Mouse (Mus musculus): Measurements from ENCODE around the gene Tacc2.
A peak's percentile ranks its signal among the peaks of the same experiment; 100 is the strongest.

Tacc2 gene

DNA sequence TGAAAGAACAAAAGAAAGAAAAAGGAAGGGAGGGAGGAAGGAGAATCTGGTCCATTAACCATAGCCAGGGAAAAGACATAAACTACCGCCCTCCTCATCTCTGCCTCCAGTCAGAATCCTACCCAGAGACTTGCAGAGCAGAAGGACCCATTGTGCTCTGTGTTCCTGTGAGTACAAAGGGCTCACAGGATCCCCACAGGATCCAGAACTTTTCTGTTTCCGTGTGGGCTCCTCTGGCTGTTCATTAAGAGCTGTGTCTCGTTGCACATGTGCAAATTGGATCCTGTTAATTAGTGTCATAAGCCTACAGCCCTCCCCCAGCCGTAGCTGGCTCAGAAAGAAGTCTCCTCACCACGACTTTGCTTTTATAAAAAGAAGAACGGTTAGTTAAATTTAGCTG, 155.7 kb downstream of the Tacc2 start:
- DNase-seq, result peak; percentile 86

DNA sequence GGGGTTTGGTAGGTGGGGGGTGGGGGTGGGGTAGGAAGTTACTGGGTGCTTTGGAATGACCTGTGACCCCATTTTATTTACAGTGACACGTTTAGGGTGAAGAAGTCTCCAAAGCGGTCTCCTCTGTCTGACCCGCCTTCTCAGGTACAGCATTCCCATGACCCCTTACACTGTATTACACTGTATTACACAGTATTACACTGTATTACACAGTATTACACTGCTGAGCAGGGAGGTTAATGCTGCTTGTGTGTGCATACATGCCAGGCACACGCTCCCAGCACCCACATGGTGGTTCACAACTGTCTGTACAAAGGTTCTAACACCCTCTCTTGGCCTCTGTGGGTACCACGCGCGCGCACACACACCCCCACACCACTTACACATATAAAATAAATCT, 156.2 kb downstream of the Tacc2 start:
- DNase-seq, result no peak

DNA sequence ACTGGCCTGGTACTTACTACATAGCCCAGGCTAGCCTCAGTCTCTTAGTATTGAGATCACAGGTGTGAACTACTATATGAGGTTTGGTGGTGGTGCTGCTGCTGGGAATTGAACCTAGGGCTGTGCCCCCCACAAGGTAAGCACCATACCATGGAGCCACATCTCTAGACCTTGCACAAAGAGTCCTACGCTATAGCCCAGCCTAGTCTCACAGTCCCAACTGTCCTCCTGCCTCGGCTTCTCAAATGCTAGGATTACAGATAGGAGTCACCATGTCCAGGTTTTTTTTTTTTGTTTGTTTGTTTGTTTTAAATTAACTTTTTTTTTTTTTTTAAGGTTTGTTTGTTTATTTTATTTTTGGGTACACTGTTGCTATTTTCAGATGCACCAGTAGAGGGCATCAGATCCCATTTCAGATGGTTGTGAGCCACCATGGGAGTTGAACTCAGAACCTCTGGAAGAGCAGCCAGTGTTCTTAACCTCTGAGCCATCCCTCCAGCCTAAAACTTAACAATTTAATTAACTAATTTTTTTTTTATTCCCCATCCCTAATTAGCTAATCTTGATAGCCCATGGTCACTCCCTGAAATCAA, 157.1 kb downstream of the Tacc2 start:
- DNase-seq, result no peak

DNA sequence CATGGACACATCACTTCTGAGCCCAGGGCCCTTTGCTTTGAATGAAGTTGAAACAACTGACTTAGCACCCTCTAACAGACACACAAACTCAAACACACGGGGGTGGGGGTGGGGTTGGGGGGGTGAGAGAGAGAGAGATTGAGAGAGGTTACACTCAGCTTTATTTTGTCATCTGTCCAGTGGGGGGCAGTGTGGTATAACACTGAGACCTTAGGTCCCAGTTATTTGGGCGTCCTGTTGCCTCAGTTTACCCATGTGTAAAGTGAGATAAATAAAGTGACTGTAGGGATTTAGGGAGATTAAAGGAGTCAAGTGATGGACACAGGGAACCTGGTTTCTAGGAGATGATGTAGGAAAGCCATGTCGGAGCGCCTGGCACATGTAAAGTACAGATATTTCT, 163.9 kb downstream of the Tacc2 start:
- DNase-seq, result no peak

DNA sequence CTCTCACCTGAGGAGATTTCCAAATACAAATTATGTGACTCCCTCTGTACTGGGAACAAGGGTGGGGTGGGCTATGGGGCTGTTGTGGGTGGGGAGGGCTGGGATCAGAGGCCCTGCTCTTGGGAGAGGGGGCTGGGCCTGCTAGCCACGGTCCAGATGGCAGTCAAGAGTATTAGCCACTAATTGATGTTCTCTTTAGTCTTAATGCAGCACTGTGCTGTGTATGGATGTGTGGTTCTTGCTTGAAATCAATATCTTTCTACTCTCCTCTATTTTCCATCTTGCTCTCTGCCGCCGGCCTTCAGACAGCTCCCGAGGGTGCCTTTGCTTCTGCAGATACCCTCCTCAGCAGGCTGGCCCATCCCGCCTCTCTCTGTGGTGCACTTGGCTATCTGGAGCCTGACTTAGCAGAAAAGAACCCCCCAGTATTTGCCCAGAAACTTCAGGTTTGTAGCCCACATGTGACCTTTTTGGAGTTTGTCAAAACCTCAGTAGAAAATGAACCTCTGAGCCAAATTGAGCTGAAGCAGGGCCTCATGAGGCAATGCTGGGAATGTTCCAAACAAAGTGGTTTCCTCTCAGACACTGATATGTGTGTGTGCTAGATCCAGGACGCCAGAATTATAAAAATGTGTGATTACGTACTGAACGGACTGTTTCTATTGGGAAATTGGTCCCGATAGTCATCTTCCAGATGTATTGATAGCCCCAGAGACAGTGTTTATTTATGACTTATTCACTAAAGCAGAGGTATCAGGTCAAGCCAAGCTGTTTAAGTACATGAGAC, 166.2 kb downstream of the Tacc2 start:
- DNase-seq, result no peak

DNA sequence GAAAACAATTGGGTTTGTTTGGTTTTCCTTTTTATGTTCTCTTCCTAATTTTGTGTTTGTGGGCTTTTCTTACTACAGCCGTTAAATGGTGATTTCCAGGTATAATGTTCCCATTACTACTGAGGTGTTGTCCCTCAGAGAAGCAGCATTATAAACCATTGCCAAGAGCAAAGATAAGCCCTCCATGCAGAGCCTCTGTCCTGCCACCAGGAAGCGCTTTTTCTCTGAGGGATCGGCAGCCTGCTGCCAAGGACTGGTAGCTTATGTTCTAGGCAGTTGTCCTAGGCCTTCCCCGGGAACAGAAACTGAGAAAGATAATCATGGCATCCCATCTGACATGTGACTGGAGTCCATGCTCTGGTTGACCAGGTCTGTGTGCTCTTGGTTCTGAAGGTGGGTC, 171.9 kb downstream of the Tacc2 start:
- DNase-seq, result no peak

DNA sequence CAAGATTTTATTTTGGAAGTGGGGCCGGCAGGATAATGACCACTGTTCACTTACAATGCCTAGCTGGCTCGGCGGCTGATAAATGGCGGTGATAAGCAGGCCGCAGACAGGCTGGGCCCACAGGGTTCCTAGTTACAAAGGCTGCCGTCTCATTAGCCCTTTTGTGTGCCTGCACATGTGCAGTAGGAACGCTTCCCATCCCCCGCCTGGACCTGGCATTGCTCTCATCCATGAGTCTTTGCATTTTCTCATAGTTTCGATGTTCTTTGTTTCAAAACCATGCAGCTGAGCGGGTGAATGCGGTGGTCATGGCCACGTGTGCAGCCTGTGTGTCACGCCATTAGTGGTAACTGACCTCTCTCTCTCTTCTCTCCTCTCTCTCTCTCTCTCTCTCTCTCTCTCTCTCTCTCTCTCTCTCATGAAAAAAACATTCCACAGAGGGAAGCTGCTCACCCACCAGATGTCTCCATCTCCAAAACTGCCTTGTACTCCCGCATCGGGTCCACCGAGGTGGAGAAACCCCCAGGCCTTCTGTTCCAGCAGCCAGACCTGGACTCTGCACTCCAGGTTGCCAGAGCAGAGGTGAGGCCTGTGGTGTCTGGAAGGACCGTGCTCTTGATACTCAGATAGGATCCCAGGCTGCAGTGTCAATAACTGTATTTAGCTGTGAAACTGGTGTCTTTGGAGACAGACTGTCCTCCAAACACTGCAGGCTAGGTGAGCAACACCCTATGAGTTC, 173.7 kb downstream of the Tacc2 start:
- no peak for DNase-seq

DNA sequence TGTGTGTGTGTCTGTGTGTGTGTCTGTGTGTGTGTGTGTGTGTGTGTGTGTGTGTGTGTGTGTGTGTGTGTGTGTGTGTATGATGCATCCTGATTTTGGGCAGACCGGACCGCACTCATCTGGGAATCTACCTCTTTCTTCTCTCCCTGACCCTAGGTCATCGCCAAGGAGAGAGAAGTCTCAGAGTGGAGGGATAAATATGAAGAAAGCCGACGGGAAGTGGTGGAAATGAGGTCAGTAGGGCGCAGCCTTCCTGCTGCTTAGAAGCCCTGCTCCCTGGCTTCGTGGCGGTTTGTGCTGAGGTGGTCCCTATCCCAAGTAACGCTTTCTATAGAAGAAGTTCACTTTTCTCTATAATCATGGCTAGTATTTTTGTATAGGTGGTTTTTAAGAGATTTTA, 174.4 kb downstream of the Tacc2 start:
- no peak for DNase-seq

DNA sequence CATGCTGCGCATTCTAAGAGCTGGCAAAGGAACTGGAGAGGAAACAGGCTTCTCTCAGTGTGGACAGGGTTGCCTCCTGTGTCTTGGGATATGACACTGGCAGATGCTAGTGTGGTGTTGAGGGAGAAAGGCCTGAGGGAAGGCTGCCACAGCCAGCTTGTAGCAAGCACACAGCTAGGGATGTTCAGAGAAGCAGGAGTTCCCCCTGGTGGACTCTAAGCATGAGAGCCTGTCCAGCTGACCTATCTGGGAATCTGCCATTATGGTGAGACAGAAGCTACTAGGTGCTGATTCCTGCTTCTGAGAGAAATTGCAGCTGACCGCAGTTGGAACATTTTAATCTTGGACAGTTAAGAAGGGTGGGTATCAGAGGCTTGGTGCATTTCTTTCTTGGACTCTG, 177.6 kb downstream of the Tacc2 start:
- no peak for DNase-seq

DNA sequence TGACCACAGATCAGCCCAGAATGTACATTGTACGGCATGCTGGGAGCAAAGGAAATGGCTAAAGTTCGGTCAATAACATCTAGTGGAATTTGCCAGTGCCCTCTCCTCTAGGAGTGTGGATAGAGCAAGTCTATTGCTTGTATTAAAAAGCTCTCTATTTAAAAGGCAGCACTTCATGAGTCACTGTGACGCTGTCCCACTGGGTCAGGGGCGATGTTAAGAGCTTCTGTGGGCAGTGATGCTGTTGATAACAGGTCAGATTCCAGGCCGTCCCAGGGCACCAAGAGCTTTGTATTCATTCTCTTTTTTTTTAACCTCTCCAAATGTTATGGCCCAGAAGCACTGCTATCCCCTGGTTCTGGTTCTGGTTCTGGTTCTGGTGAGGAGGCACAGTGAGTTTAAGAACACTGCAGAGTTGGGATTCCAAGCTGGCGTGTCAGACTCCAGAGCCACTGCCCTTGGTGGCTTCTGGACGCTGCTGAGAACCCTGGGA, 179.2 kb downstream of the Tacc2 start:
- DNase-seq, result no peak

DNA sequence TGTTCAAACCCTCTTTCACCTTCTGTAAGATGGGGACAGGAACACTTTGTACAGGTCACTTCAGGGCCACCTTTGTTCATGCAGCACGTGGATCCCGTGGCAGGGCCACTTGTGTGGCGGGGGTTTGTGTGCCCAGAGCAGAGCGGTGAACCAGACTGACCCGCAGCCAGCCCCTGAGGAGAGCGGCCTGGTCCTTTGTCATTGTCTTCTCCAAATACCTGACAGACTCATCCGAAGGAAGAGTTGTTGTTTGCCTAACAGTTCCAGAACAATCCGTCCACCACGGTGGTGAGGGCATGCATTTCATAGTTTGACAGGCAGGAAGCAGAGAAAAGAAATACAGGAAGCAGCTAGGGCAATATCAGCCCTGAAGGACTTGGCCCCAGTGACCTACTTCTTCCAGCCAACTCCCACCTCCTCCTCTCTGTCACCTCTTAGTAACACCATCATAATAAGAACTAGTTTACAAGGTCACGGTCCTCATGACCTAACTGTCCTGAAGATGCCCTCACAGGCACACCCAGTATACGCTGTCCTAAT, 180.2 kb downstream of the Tacc2 start:
- no peak for DNase-seq

DNA sequence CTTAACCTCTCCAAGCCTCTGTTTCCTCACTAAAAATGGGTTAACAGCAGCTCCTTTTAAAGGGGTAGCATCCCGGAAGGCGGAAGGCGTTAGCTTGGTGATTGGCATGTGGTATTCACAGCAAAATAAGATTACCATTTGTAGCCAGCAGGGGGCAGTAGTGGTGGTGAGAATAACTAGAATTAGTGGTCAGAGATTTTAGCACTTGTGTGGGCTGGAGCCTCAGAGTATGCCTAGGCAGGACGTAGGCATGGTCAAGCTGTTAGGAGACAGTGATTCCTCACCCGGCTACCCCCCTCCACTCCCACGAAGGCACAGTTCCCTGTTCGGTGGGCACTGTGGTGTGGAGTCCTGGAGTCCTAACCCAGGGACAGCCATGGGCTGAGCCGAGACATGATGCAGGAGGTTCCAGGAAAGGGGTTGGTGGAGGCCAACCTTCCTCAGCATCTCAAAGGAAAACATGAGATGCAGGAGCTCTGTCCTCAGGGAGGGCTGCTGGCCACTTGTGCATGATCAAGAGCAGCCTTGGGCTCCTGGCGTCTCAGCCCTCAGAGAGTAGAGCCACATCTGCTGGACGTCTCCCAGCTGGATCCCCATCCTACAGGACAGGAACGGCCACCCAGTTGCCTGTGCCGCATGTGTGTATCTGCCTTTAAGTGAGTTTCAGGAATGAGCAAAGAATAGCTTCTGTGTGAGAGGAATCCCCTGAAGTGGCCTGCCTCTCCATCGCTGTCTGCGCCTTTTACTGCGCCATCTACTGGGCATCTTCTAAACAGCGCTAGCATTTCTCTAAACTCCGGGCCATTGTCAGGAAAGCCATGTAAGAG, 185.0 kb downstream of the Tacc2 start:
- DNase-seq, result peak; percentile 74

DNA sequence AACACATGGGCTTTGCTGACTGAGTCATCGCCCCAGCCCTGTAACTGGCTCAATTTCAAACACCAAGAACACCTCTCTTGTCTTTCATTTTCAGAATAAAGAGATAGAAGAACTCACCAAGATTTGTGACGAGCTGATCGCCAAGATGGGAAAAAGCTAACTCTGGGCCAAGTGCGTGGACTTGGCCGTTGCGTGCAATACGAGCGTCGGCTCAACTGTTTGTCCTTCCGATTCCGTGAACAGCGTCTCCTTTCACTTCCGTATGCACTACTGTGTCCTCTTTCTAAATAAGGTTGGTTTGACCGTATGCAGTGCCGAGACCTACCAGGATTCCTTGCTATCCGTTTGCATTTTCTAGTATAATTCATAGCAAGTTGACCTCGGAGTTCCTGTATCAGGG, 186.9 kb downstream of the Tacc2 start:
- DNase-seq, result no peak

DNA sequence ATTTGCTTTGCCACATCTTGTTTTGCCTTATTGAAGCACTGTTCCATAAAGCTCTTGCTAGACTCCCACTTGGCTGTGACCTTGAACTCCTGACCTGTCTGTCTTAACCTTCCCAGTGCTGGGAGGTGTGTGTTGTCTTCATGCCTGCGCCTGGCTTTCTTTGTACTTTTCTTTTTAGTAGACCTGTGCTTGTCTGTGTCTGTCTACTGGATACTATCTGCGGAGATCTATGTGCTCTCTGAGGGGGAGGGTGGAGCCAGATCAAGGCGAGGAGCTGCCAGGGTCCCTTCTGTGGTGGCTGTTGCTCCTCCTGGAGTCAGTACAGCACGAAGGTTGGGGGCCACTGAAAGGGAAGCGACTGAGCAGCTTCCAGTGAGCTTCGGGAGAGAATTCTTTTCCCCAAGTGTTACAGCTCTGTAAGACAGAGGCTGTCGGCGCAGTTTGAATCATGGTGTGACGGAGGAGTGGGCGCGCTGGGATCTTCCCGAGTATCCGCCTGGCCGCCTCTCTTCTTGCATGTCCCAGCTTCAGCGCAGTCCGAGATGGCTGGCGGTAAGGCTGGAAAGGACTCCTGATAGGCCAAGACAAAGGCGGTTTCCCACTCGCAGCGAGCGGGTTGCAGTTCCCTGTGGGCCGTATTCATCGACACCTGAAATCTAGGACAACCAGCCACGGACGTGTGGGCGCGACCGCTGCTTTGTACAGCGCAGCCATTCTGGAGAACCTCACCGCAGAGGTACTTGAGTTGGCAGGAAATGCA, 189.4 kb downstream of the Tacc2 start:
- no peak for DNase-seq

DNA sequence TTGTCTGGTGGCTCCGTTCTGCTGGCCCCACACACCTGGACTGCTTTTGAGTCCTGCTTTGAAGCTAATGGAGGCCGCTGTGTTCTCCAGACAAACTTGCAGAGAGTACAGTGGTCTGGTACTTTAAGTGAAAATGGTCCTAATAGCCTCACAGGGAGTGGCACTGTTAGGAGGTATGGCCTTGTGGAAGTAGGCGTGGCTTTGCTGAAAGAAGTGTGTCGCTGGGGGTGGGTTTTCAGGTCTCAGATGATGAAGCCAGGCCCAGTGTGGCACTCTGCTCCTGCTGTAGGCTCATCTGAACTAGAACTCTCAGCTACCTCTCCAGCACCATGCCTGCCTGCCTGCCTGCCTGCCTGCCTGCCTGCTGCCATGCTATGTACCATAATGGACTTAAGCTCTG, 190.9 kb downstream of the Tacc2 start:
- DNase-seq, result no peak

DNA sequence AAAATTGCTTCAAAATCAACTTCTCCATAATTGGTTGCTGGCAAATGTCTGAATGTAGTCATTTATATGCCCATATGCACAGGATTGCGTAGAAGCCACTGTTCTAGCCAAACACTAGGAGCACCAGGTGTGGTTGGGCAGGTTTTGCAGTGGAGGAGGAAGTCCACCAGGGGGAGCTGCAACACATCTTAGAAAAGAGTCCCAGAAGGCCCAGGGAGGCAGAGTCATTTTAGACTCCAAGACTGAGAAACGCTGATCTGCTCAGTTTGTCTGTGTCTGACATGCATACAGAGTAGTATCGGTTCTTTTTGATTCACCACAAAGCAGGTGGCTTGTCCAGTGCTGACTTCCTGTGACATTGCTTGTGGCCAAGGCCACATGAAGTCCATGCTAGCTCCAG, 193.5 kb downstream of the Tacc2 start:
- peak; percentile 89 for DNase-seq

DNA sequence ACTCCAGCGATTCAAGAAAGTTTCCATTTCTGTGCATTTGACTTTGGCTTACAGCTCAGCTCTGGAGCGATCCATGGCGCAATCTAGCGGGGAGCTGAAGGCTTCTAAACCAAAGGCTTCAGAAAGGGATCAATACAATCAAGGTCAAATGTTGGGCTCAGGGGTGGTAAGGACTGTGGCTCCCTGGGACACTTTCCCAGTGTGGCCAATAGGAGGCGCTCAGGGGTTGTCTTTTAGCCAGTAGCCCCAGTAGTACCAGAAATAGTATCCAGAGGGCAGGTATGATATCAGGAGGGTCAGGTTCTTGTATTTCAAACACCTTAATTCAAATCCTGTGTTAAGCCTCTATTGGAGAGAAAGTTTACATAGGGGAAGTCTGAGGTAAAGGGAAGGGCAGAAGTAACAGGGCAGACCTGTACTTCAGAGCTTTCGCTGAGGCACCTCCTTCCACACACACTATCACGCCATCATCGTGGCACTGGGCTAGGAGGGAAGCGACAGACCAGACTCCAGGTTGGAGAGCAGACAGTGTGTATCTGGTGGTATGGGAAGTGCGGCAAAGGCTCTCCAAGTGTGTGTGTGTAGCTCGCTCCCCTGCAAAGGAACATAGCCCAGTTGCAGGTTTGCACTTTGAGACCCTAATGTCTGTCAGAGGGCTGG, 196.1 kb downstream of the Tacc2 start:
- DNase-seq, result peak; percentile 59

DNA sequence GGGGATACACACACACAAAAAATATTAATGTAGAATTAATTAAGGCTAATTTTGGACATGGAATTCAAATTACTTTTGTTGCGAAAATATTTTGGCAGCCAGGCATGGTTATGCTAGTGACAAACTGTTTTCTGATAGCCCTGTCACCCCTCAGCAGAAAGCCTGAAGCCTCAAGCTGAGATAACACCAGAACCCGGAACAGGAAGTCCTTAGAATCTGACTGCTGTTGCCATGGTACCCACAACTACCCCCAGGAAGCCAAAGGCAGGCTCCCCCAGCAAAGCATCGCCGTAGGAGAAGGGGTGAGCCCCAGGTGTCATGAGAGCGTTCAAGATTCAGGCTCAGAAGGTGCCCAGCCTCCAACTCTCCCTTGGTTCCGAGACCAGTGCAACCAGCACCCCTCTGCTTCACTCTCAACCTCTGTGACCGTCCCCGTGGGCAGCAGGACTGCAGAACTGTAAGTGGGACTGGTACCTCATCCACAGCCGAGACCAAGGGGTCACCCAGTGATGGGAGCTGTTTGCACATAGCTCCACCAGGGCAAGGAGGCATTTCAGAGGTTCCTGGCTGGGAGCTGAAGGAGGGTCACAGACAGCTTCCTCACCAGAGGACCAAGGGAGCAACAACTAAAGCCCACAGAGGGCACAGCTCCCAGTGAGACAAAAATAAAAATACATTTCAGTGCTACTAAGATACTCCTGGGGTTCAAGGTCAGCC, 196.8 kb downstream of the Tacc2 start, which contains the start of gene Btbd16:
Gene Btbd16 (plus strand): TSS at position 156 of the 717 bp plus-strand sequence.
- DNase-seq, result no peak

DNA sequence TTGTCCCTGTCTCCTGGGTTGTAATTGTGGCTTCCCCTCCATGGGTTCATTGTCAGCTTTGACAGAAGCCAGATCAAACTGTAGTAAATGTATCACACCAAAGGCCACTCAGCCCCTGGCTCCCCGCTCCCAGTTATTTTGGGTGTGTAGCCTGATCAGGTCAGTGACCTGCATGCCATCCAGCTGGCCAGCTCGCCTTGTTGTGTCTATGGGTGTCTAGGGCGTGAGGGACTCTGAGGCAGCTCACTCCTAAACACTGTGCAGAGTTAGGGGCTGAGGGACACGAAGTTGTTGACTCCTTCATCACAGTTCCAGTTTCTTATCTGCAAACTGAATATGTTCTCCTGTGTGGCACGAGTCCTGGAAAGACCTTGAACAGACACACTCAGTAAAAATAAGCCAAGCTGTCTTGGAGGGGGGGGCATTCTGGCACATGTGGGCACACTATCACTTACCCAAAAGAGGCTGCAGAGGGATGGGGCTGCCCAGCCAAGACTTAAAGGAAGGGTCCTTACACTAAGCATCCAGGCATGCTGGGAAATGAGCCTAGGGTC, 203.7 kb downstream of the Tacc2 start:
- DNase-seq, result no peak

DNA sequence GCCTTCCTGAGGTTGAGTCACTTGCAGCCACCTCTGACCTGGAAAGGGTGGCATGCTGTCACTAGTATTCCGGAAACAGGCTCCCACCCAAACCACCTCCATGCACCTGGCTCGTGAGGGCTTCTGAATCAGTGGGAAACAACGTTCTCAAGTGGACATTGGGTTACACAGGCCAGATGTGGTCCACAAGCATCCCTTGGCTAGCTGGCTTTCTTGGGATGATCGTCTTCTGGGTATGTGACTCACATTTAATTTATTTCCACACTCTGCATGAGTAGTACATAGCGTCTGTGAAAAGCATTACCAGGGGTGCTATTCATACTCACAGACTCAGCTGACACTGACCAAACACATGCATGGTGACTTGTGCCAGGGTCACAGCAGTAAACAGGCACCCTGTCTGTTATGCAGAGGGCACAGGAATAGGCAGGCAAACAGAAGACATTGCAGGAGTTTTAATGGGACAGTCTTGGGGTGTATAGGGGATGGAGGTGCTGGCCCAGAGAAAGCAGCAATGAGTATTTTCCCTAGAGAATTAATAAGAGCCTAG, 205.3 kb downstream of the Tacc2 start:
- DNase-seq, result no peak
